Mouse (Mus musculus) thymus, postnatal 25 days (tissue): ENCODE measurements around the gene Sgta.
"Not testable (repeated sequence)": the region's sequence is repeated elsewhere in the genome, so short reads cannot be mapped to it uniquely, and the experiment has no call there.

Experiments
- DNase-seq: peaks from one replicate; pipeline ENCODE4 v3.0.0; 2022

The Sgta gene

DNA sequence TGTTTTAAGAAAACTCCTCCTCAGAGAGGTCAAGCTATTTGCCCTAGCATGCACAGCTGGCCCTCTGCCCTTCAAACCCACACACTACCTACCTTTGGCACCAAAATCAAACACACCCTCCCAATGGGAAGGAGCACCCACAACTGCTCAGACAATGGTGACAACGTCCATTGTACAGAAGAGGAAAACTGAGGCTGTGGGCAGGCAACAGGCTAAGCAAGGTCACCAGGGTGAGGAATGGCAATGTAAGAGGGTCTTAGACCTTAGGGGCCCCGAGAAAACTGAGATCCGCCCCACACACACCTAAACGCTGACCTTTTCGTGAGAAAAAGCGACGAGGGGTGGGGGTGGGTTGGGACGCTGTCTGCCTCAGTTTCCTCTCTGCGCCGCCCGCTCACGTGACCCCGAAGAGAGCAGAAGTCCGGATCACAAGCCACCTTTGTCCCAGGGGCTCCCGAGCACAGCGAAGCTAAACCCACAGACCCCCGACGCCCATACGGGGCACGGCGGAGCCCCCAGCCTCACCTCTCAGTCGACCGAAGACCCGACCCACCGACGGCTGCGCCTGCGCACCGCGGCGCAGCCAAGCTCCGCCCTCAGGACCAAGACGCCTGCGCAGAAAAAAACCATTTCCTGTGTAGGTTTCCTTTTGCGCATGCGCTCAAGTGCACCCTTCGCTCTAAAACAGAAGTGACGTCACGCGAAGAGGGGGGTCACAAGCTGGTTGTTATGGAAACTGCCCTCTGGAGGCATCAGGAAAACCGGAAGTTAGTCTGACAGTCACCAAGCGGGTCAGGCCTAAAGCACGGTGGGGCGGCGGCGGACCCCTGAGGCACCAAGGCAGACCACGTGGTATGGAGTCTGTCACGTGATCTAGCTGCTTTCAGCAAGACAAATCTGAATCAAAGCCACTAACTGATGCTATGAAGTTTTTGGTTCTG is at the start of gene Sgta:
Gene Sgta, minus strand, starts transcription at position 579 of the 941 bp plus-strand sequence.
- peak; percentile 97 for DNase-seq

DNA sequence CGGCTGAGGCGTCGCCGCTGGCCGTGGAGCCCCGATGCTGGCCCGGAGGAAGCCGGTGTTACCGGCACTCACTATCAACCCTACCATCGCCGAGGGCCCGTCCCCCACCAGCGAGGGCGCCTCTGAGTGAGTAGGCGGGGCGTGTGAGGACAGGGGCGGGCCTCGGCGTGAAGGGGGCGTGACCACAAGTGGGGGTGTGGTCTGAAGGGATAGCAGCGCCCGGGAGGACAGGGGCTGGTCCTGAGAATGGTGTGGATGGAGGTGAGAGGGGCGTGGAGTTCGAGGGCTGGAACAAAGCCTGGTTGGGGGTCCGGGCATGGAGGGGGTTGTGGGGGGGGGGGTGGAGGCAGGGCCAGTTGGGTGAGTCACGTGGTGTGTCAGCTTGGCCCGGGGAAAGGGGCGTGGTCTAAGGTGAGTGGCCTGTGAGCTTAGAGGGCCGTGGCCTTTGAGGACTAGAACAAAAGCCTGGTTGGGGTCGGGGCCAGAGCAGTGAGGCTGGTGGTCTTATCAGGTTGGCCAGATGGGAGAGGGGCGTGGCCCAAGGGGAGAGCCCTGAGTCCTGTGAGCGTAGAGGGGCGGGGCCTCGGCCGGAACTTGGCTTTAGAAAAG is 46.2 kb upstream of the Sgta start:
- DNase-seq, result peak; percentile 90

- peak; percentile 99 for DNase-seq
These were observed 45.7 kb upstream of the Sgta start, which contains the start of gene Map2k2 for GRCm38 (mm10) chr10:81105565-81106112. Gene Map2k2, plus strand, starts transcription at chr10:81105915.

DNA sequence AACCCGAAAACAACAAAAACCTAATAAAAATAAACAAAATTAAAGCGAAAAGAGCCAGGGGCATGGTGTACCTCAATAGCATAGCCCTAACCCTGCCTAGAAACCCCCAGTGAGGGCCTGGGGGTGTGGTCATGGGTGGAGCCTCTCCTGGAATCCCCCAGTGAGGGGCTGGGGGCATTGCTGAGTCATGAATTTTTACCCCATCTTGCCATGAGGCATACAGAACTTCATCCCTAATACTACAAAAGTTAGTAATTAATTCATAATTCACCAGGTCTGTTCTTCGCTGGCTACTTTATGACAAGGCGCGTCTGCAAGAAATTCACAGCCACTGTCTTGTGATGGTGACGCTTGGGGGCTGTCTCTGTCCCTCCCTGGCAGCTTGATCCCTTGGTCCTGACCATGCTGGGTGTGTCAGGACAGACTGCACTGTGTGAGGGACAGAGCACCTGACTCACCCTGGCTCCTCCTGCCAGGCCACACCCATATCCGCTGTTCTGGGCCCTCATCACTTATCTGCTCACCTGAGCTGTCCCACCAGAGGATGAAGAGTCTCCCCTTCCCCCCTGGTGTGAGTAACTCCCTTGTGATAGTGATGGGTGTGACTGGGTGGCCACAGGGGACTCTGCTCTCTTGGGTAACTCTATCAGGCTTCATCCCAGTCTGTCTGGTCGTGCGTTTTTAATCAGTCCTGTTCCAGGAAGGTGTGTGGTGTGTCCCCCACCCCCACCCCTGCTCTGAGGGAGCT is 35.1 kb upstream of the Sgta start:
- DNase-seq, result no peak

- DNase-seq, result no peak
These were observed 32.7 kb upstream of the Sgta start for GRCm38 (mm10) chr10:81092465-81093250.

DNA sequence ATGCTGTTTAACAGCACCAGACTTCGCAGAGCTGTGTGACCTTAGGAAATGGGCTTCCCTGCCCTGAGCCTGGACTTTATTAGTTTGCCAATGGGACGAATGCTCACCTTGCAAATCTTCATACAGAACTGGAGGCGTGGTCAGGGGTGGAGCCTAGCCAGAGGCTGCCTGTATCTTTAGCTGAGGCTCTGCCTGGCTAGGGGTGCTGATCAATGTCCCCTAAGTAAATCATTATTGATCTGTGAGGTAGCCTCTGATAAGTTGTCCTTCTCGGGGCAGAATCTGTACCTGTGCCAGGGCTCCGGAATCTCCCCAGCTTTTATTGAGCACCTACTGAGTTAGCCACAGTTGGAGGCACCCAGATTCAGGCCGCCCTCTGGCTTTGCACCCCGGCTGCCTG is 30.6 kb upstream of the Sgta start:
- DNase-seq, result no peak

DNA sequence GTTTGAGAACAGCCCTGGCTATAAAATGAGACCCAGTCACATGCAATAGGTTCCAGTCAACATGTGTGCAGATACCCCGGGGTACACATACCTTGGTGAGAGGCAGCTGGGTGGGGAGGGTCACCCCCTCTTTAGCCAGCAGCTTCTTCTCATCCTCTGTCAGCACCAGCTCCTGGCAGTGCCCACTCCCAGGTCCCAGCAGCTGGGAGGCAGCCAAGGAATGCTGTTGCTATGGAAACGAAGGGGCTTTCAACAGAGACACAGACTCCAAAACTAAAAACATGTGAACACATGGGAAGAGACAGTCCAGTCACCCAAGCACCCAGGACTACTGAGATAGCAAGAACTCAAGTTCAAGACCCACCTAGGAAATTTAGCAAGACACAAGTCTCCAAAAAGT is 29.2 kb upstream of the Sgta start:
- DNase-seq, result no peak

DNA sequence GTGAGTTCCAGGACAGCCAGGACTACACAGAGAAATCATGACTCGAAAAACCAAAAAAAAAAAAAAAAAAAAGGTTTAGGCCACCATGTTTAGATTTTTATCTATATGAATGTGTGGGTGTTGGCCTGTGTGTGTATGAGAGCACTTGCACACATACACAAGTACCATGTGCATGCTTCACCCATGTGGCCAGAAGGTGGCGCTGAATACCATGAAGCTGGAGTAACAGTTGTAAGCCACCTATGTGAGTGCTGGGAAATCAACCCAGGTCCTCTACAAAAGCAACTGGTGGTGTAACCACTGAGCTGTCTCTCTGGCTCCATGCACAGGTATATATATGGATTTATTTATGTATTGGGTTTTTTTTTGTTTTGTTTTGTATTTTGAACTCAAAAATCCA is 27.0 kb upstream of the Sgta start:
- peak; percentile 47 for DNase-seq

DNA sequence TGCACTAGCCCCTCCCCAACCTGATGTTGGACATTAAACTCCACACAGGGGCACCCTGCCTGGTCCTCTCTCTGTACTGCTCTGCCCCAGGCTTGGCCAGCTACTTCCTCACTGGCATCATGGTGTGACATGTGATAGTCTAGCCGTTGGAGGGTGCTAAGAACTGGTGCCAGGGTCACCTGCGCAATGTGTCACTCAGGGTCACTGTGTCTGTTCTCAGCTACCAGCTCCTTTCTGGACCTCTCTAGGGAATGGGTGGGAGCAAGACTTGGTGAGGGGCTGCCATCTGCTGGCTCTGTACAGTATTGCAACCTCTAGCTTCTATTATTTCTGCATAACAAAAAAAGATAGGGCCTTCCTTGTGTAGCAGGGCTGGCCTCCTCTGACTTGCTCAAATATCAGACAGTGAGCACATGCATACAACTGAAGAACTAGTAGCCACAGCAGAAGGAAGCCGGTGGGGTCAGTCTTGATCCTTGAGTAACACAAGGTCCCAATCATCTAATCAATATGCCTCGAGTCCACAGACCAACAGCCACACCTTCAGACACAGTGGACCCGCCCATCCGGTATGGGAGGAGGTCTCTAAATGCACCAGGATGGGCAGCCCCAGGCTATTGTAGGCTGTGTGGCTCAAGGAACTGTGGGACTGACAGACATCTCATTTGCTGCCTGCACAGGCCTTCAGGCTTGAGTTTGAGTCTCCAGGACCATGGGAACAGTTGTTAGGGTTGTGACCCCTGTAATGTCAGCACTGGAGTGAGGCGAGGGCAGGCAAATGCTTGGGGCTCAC is 22.4 kb upstream of the Sgta start:
- DNase-seq, result peak; percentile 77

DNA sequence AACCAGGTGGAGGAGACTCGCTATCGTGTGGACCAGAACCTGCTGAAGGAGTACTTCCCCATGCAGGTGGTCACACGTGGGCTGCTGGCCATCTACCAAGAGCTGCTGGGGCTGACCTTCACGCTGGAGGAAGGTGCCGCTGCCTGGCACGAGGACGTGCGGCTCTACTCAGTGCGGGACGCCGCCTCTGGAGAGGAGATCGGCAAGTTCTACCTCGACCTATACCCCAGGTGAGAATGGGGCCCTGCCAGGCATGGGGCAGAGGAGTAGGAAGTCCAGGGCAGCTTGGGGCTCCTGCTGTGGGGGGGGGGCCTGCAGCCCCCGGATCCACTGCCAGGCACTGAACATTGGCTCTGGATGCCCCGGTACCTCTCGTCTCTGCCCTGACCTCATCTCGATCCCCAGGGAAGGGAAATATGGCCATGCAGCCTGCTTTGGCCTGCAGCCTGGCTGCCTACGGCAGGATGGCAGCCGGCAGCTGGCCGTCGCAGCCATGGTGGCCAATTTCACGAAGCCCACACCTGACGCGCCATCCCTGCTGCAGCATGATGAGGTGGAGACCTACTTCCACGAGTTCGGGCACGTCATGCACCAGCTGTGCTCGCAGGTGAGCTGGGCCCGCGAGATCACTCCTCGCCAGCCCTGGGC is 20.2 kb upstream of the Sgta start:
- no peak for DNase-seq

GRCm38 (mm10) chr10:81077916-81078315 is 17.9 kb upstream of the Sgta start:
- no peak for DNase-seq

DNA sequence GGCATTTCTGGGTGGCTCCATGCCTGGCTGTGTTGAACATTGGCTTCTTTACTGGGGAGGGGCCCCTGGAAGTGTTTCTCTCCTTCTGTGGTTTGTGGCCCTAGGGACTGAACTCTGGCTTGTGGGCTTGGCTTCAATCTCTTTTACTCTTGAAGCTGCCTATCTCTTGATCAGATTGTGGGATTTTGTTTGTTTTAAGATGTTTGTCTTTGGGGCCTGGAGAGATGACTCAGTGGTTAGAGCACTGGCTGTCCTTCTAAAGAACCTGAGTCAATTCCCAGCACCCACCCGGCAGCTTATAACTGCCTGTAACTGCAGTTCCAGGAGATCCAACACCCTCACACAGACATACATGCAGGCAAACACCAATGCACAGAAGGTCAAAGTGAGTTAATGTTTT is 16.4 kb upstream of the Sgta start:
- DNase-seq, result no peak

GRCm38 (mm10) chr10:81075734-81076133 is 15.8 kb upstream of the Sgta start:
- no peak for DNase-seq

GRCm38 (mm10) chr10:81073464-81073863 is 13.5 kb upstream of the Sgta start:
- peak; percentile 33 for DNase-seq

GRCm38 (mm10) chr10:81072290-81072689 is 12.3 kb upstream of the Sgta start:
- DNase-seq, result no peak

DNA sequence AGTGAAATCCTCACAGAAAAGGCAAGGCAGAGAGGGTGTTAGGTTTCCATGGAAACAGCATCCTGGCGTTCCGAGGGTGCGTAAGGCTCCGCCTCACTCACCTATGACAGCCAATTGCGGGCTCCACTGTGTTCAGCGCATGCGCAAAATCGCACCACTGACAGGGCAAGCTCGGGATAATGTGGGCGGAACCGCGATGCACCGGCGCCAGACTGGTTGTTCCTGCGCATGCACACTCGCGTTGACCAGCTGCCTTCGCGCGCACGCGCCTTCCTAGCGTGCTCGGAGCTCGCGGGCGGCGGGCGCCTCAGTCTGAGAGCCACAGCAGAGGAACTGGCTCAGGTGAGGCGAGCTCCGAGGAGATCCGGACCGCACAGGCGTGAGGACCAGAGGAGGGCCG is 9.9 kb upstream of the Sgta start, which contains the start of gene Thop1:
Gene Thop1, plus strand, starts transcription at position 200 of the 400 bp plus-strand sequence.
- peak; percentile 95 for DNase-seq

DNA sequence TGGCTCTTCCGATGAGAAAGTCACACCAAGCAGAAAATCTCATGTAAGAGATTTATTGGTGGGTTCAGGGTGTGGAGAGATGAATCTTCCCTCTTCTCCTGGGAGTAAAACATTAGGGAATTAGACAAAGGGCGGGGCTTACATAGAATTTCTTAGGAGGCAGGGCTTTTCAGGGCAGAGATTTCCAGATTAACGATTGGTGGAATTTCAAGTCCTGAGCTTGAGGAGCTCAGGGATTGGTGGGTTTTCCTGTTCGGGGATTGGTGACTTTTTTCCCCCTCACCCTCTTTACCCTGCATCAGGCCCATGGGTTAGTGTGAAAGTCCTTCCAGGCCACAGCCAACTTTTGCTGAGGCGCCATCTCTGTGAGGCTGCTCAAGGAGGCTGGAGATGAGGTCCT is 8.7 kb upstream of the Sgta start:
- DNase-seq, result no peak

DNA sequence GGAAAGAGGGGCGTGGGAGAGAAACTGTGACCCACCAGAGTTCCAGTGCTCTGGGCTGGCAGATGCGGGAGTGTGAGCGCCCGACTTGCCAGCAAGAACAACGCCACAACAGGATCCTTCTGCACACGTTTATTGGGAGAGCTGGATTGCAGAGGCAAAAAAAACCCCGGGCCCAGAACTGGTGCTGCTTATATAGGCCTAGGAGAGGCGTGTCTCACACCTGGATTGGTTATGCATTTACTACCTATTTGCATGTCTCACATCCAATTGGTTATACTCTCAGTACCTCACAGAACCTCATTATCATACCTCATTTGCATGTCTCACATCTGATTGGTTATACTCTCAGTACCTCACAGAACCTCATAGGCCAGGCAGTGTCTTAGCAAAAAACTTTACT is 4.5 kb upstream of the Sgta start:
- not testable (repeated sequence) for DNase-seq

DNA sequence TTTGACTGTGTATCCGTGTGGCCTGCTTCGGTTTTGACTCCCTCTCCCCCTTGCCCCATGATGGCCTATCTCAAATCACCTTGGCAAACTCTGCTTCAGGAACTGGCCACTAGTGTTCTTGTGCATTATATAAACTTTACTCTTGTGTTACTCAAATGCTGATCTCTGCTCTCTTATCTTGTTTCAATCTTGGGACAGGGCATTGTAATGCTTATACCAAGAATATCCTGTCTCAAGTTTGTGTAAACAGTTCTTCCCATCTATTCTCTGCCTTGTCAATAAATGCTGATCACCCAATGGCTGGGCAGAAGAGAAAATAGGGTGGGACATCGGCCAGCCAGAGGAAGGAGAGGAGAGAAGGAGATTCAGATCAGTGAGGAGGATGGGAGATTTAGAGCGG is 2.7 kb upstream of the Sgta start:
- DNase-seq, result no peak

GRCm38 (mm10) chr10:81058896-81059295 is 1.1 kb downstream of the Sgta start:
- DNase-seq, result no peak
